Mouse (Mus musculus): ENCODE results near the gene Cd207. TPM values are rescaled to one million over a fixed set of nuclear protein-coding genes. Genes with fewer than 3 reads are reported as not detected.

Gene Cd207
- polyA plus RNA-seq, 1 experiment from 2014 or later, result not detected

- no peaks in the 10 kb centered on the region for H3K4me1 ChIP-seq
- no peak overlapping the region for H3K4me3 ChIP-seq (replicated peaks)
- no peak overlapping the region for H3K27ac ChIP-seq
- H3K27me3 ChIP-seq, result no peaks in the 10 kb centered on the region
- no peaks in the 10 kb centered on the region for H3K36me3 ChIP-seq
- no peak for ATAC-seq (replicated peaks; ENCODE audit: low FRiP score)
- 65% methylated on average over 17 of the region's 17 CpGs for whole genome bisulfite sequencing
- H3K4me2 ChIP-seq, result no peak overlapping the region
- H3K9me3 ChIP-seq (replicated peaks), result no peaks in the 10 kb centered on the region
- H3K9ac ChIP-seq, result no peak overlapping the region
Observed at GRCm38 (mm10) chr6:83626781-83627180, 50.9 kb downstream of the Cd207 start.

Other genes with a start within 250 kb of the Cd207 start
- 51.0 and 51.4 TPM in 2 replicates for gene Tet3, start 218.8 kb downstream of the Cd207 start, polyA plus RNA-seq (2015; fragmentation: Nextera tagmentation; extraction: Ambion mirVana)
- 75.6 and 83.8 TPM in 2 replicates for gene Dguok, start 170.9 kb downstream of the Cd207 start, polyA plus RNA-seq (2015; fragmentation: Nextera tagmentation; extraction: Ambion mirVana)
- 25.1 and 130 TPM in 2 replicates for gene Actg2, start 141.6 kb downstream of the Cd207 start, polyA plus RNA-seq (2015; fragmentation: Nextera tagmentation; extraction: Ambion mirVana)
- 22.0 and 25.1 TPM in 2 replicates for gene Stambp, start 105.1 kb downstream of the Cd207 start, polyA plus RNA-seq (2015; fragmentation: Nextera tagmentation; extraction: Ambion mirVana)
- 0.18 TPM in 1 of 2 replicates, not detected in the other for gene Clec4f, start 21.7 kb downstream of the Cd207 start, polyA plus RNA-seq (2015; fragmentation: Nextera tagmentation; extraction: Ambion mirVana)
- gene Vax2, start 33.4 kb upstream of the Cd207 start, polyA plus RNA-seq (2015; fragmentation: Nextera tagmentation; extraction: Ambion mirVana), result not detected in 2 replicates
- 7.0 and 8.1 TPM in 2 replicates for gene Atp6v1b1, start 65.1 kb upstream of the Cd207 start, polyA plus RNA-seq (2015; fragmentation: Nextera tagmentation; extraction: Ambion mirVana)
- not detected in 2 replicates for gene Ankrd53, start 84.8 kb upstream of the Cd207 start, polyA plus RNA-seq (2015; fragmentation: Nextera tagmentation; extraction: Ambion mirVana)
- gene Tex261, start 98.0 kb upstream of the Cd207 start, polyA plus RNA-seq (2015; fragmentation: Nextera tagmentation; extraction: Ambion mirVana), result 79.7 and 86.7 TPM in 2 replicates
- 49.8 and 54.1 TPM in 2 replicates for gene Nagk, start 117.1 kb upstream of the Cd207 start, polyA plus RNA-seq (2015; fragmentation: Nextera tagmentation; extraction: Ambion mirVana)
- 16.8 and 25.7 TPM in 2 replicates for gene Paip2b, start 153.9 kb upstream of the Cd207 start, polyA plus RNA-seq (2015; fragmentation: Nextera tagmentation; extraction: Ambion mirVana)
- gene Zfp638, start 189.3 kb upstream of the Cd207 start, polyA plus RNA-seq (2015; fragmentation: Nextera tagmentation; extraction: Ambion mirVana), result 56.9 and 67.7 TPM in 2 replicates

Measured in kidney, embryonic 15.5 days (tissue).